Mouse (Mus musculus) stomach, embryonic 16.5 days (tissue): ENCODE data around the gene Hmga1. TPM values are rescaled to one million over a fixed set of nuclear protein-coding genes. Genes with fewer than 3 reads are reported as not detected.

Experiments used
- ATAC-seq: fragments of 200-750 bp; cut with Nextera tagmentation; 2 replicates; pipeline ENCODE4 v1.8.0; 2017; ENCODE audit warnings: moderate number of reproducible peaks, moderate TSS enrichment; ENCODE audit not compliant: insufficient read depth, low FRiP score
- H3K27ac ChIP-seq: fragments of 300-500 bp; sonication (generic); 2 replicates; pipeline ENCODE4 v1.5.1; 2014; ENCODE audit warnings: low read length
- H3K27me3 ChIP-seq: fragments of 300-500 bp; sonication (generic); 2 replicates; pipeline ENCODE4 v1.6.1; 2014; ENCODE audit warnings: low read length, control low read depth, mixed read lengths; ENCODE audit not compliant: control insufficient read depth, insufficient read depth
- H3K36me3 ChIP-seq: fragments of 300-500 bp; sonication (generic); 2 replicates; pipeline ENCODE4 v1.6.1; 2014; ENCODE audit warnings: low read length; ENCODE audit not compliant: control insufficient read depth, insufficient read depth
- H3K4me1 ChIP-seq: fragments of 300-500 bp; sonication (generic); 2 replicates; pipeline ENCODE4 v1.6.1; 2014; ENCODE audit warnings: low read length, control low read depth, mixed read lengths; ENCODE audit not compliant: control insufficient read depth, insufficient read depth
- H3K4me2 ChIP-seq: fragments of 300-500 bp; sonication (generic); 2 replicates; pipeline ENCODE4 v1.6.1; 2014; ENCODE audit warnings: low read depth, low read length, mixed read lengths
- H3K4me3 ChIP-seq: fragments of 300-500 bp; sonication (generic); replicated peaks from 2 replicates; pipeline ENCODE4 v1.5.1; 2014; ENCODE audit warnings: mild to moderate bottlenecking, low read length
- H3K9ac ChIP-seq: fragments of 300-500 bp; sonication (generic); 2 replicates; pipeline ENCODE4 v1.6.1; 2014; ENCODE audit warnings: low read length
- H3K9me3 ChIP-seq: fragments of 300-500 bp; sonication (generic); replicated peaks from 2 replicates; pipeline ENCODE4 v1.6.1; 2016; ENCODE audit warnings: low read length, control low read depth; ENCODE audit not compliant: control insufficient read depth
- WGBS: fragments of 180-500 bp; shearing (Covaris S2); extraction: QIAGEN DNeasy Blood & Tissue Kit; methylation state at CpG from one replicate; pipeline ENCODE4 v1.1.7; 2014; 5-methylcytosine and 5-hydroxymethylcytosine counted together
- polyA plus RNA-seq: library from polyadenylated mRNA; unstranded; fragments of >200 nt; fragmentation: Nextera tagmentation; extraction: Ambion mirVana; gene quantifications from 2 replicates; pipeline ENCODE4 v1.2.1, GENCODE M21; 2015

Hmga1 gene
- polyA plus RNA-seq, 1 experiment from 2014 or later: 163 TPM

- Histone ChIP-seq H3K4me3 (peak overlapping the region; percentile 68), H3K27ac (peak overlapping the region; percentile 94), H3K4me1 (peaks cover 8% of the 10 kb centered on the region; the same call in 1 of the 2 replicates), H3K4me2 (peak overlapping the region; percentile 81), H3K36me3 (no peaks in the 10 kb centered on the region), H3K27me3 (no peaks in the 10 kb centered on the region), H3K9ac (peak overlapping the region; percentile 87), H3K9me3 (no peaks in the 10 kb centered on the region)
- under 1% methylated on average over 55 of the region's 55 CpGs for WGBS
- ATAC-seq: peak; percentile 46
Measured at GRCm38 (mm10) chr17:27555512-27556172, 655 bp upstream of the Hmga1 start.

GRCm38 (mm10) chr17:27557181-27557926, 1.1 kb downstream of the Hmga1 start:
- Histone ChIP-seq H3K27me3 (no peaks in the 10 kb centered on the region), H3K4me2 (peak overlapping the region; percentile 81), H3K4me3 (peak overlapping the region; percentile 68), H3K27ac (peak overlapping the region; percentile 94), H3K36me3 (no peaks in the 10 kb centered on the region), H3K4me1 (peaks cover 14% of the 10 kb centered on the region), H3K9ac (peak overlapping the region; percentile 87), H3K9me3 (no peaks in the 10 kb centered on the region)
- under 1% methylated on average over 46 of the region's 75 CpGs for WGBS
- no peak for ATAC-seq

- 11% methylated on average over 14 of the region's 14 CpGs for WGBS
- H3K36me3 ChIP-seq: no peaks in the 10 kb centered on the region
- no peaks in the 10 kb centered on the region for H3K27me3 ChIP-seq
- peak overlapping the region; percentile 81 for H3K4me2 ChIP-seq
- peak overlapping the region; percentile 68 for H3K4me3 ChIP-seq
- peak overlapping the region; percentile 87 for H3K9ac ChIP-seq
- peak overlapping the region; percentile 94; the same call in 1 of the 2 replicates for H3K27ac ChIP-seq
- H3K4me1 ChIP-seq: peaks cover 14% of the 10 kb centered on the region
- no peak for ATAC-seq
- H3K9me3 ChIP-seq: no peaks in the 10 kb centered on the region
Measured at GRCm38 (mm10) chr17:27557927-27558661, 1.8 kb downstream of the Hmga1 start.

- peak overlapping the region; percentile 4; the same call in 1 of the 2 replicates for H3K9ac ChIP-seq
- H3K36me3 ChIP-seq: no peaks in the 10 kb centered on the region
- H3K4me2 ChIP-seq: peak overlapping the region; percentile 81
- peak overlapping the region; percentile 68; the same call in 1 of the 2 replicates for H3K4me3 ChIP-seq
- 22% methylated on average over 5 of the region's 5 CpGs for WGBS
- no peak for ATAC-seq
- H3K27ac ChIP-seq: no peak overlapping the region
- no peaks in the 10 kb centered on the region for H3K27me3 ChIP-seq
- no peaks in the 10 kb centered on the region for H3K9me3 ChIP-seq
- H3K4me1 ChIP-seq: peaks cover 14% of the 10 kb centered on the region
Measured at GRCm38 (mm10) chr17:27558845-27559244, 2.5 kb downstream of the Hmga1 start.

- ATAC-seq: no peak
- Histone ChIP-seq H3K4me3 (no peak overlapping the region), H3K9ac (no peak overlapping the region), H3K27ac (no peak overlapping the region), H3K27me3 (no peaks in the 10 kb centered on the region), H3K9me3 (no peaks in the 10 kb centered on the region), H3K36me3 (no peaks in the 10 kb centered on the region), H3K4me2 (no peak overlapping the region), H3K4me1 (peaks cover 14% of the 10 kb centered on the region)
- WGBS: 48% methylated on average over 12 of the region's 12 CpGs
Measured at GRCm38 (mm10) chr17:27559596-27559995, 3.3 kb downstream of the Hmga1 start.

GRCm38 (mm10) chr17:27560926-27561480, 4.7 kb downstream of the Hmga1 start:
- Histone ChIP-seq H3K27me3 (no peaks in the 10 kb centered on the region), H3K4me2 (no peak overlapping the region), H3K4me1 (peaks cover 20% of the 10 kb centered on the region), H3K36me3 (no peaks in the 10 kb centered on the region), H3K4me3 (no peak overlapping the region), H3K27ac (no peak overlapping the region), H3K9ac (no peak overlapping the region), H3K9me3 (no peaks in the 10 kb centered on the region)
- WGBS: 82% methylated on average over 13 of the region's 13 CpGs
- no peak for ATAC-seq

GRCm38 (mm10) chr17:27561809-27562526, 5.7 kb downstream of the Hmga1 start:
- no peaks in the 10 kb centered on the region for H3K27me3 ChIP-seq
- no peak overlapping the region for H3K4me3 ChIP-seq
- no peaks in the 10 kb centered on the region for H3K36me3 ChIP-seq
- peaks cover 20% of the 10 kb centered on the region for H3K4me1 ChIP-seq
- 42% methylated on average over 8 of the region's 11 CpGs for WGBS
- H3K27ac ChIP-seq: peak overlapping the region; percentile 13; the same call in 1 of the 2 replicates
- H3K9me3 ChIP-seq: no peaks in the 10 kb centered on the region
- no peak for ATAC-seq
- H3K9ac ChIP-seq: 0 out of 2 replicates have a peak overlapping the region, but pooled peaks have one; percentile 9
- no peak overlapping the region for H3K4me2 ChIP-seq

- H3K4me3 ChIP-seq: no peak overlapping the region
- WGBS: 52% methylated on average over 7 of the region's 7 CpGs
- H3K4me2 ChIP-seq: no peak overlapping the region
- no peak for ATAC-seq
- no peak overlapping the region for H3K9ac ChIP-seq
- no peak overlapping the region for H3K27ac ChIP-seq
- H3K9me3 ChIP-seq: no peaks in the 10 kb centered on the region
- peaks cover 15% of the 10 kb centered on the region for H3K4me1 ChIP-seq
- H3K36me3 ChIP-seq: no peaks in the 10 kb centered on the region
- no peaks in the 10 kb centered on the region for H3K27me3 ChIP-seq
Measured at GRCm38 (mm10) chr17:27563771-27564244, 7.5 kb downstream of the Hmga1 start.
